Mouse (Mus musculus) frontal cortex, postnatal 14 days (tissue): ENCODE measurements at regions not wholly inside any gene's neighbourhood (a gene's known extent, or its start where the extent isn't known, plus 50 kb on each side); places are given as distances from the start of the nearest gene placed in this dataset.

Experiments
- DNase-seq, 2 experiments: peaks; one replicate each; pipeline ENCODE4 v3.0.0; 2022; ENCODE audit warnings: low spot score in 2 of 2

GRCm38 (mm10) chr7:36940611-36941010 is 242.7 kb downstream of the Tshz3 start:
- DNase-seq: no peak

- no peak for DNase-seq
These were observed 247.3 kb downstream of the Tshz3 start for GRCm38 (mm10) chr7:36945024-36945815.

GRCm38 (mm10) chr7:36949511-36949910 is 251.6 kb downstream of the Tshz3 start:
- DNase-seq: no peak

- no peak for DNase-seq
These were observed 257.5 kb downstream of the Tshz3 start for GRCm38 (mm10) chr7:36955376-36955775.

- no peak for DNase-seq
These were observed 260.3 kb downstream of the Tshz3 start for GRCm38 (mm10) chr7:36958255-36958654.

GRCm38 (mm10) chr7:36971772-36972171 is 273.9 kb downstream of the Tshz3 start:
- no peak for DNase-seq

- no peak for DNase-seq
These were observed 275.9 kb downstream of the Tshz3 start for GRCm38 (mm10) chr7:36973654-36974320.

GRCm38 (mm10) chr7:36974573-36974972 is 276.7 kb downstream of the Tshz3 start:
- DNase-seq: peak in 1 of 2 experiments; percentile 21

GRCm38 (mm10) chr7:36975475-36975874 is 277.6 kb downstream of the Tshz3 start:
- DNase-seq: no peak

- no peak for DNase-seq
These were observed 279.9 kb downstream of the Tshz3 start for GRCm38 (mm10) chr7:36977819-36978218.

GRCm38 (mm10) chr7:36989380-36989779 is 291.5 kb downstream of the Tshz3 start:
- DNase-seq: no peak

GRCm38 (mm10) chr7:37004601-37005000 is 306.7 kb downstream of the Tshz3 start:
- DNase-seq: no peak

- DNase-seq: no peak
These were observed 307.8 kb downstream of the Tshz3 start for GRCm38 (mm10) chr7:37005701-37006100.

- DNase-seq: no peak
These were observed 309.0 kb downstream of the Tshz3 start for GRCm38 (mm10) chr7:37006921-37007320.

- DNase-seq: no peak
These were observed 313.3 kb downstream of the Tshz3 start for GRCm38 (mm10) chr7:37011180-37011754.

- no peak for DNase-seq
These were observed 322.2 kb downstream of the Tshz3 start for GRCm38 (mm10) chr7:37020078-37020477.

- no peak for DNase-seq
These were observed 326.6 kb downstream of the Tshz3 start for GRCm38 (mm10) chr7:37024501-37025025.

GRCm38 (mm10) chr7:37064582-37065458 is 366.9 kb downstream of the Tshz3 start:
- DNase-seq: no peak

GRCm38 (mm10) chr7:37077698-37078097 is 379.8 kb downstream of the Tshz3 start:
- no peak for DNase-seq

- no peak for DNase-seq
These were observed 380.2 kb downstream of the Tshz3 start for GRCm38 (mm10) chr7:37078140-37078539.

- no peak for DNase-seq
These were observed 391.8 kb downstream of the Tshz3 start for GRCm38 (mm10) chr7:37089726-37090125.

GRCm38 (mm10) chr7:37092572-37092971 is 394.7 kb downstream of the Tshz3 start:
- no peak for DNase-seq
